8 mouse cellular contexts compared by ENCODE assay signal in the genomic region with DNA sequence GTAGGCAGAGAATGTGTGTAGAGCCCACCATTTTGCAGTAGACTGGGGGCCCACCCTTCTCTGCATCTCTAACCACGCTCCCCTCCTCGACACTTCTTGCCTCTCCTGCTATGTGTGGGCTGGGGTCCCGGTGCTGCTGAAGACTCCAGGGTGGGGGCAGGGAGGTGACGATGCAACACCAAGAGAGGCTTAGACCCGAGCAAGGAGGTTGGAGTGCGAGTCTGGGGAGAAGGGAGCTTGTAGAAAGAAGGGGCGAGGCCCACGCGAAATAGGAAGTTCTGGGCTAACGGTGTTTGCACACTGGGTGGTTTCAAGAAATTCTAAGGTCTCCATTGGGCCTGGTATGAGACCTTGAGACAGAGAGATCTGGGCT. TPM values are rescaled to one million over a fixed set of nuclear protein-coding genes. Genes with fewer than 3 reads are reported as not detected.
DNase-seq lines count a peak whose midpoint lies in the region; ATAC-seq and TF ChIP-seq lines count a peak whose summit lies in the region.

No protein-coding gene starts in this region.

- peak overlapping the region; percentile 96 for H3K4me2 ChIP-seq in CH12.LX (ENCODE audit: insufficient read depth, low read depth, poor library complexity, severe bottlenecking)
- H3K4me2 ChIP-seq in embryonic facial prominence, embryonic 14.5 days (ENCODE audit: low read depth, low read length), result peak overlapping the region; percentile 92
- H3K4me2 ChIP-seq in intestine, embryonic 16.5 days (ENCODE audit: low read depth, low read length), result peak overlapping the region; percentile 78
- H3K4me2 ChIP-seq in midbrain, embryonic 11.5 days, result peak overlapping the region; percentile 88

- in situ Hi-C loops in CH12.LX (cut with MboI; ENCODE audit: low pct_ligation_motif_present, low pct_unique_long_range_greater_than_20kb, low sequenced_read_pairs), result no loop called here

- H3K36me3 ChIP-seq in heart, embryonic 10.5 days, result peaks cover 16% of the 10 kb centered on the region; the same call in 1 of the 2 replicates
- H3K36me3 ChIP-seq in CH12.LX (replicated peaks in 1 of 2; ENCODE audit: control insufficient read depth in 1 of 2, insufficient read depth in 1 of 2, low read length in 1 of 2), result peaks cover 0 to 25% of the 10 kb centered on the region in 2 experiments
- H3K36me3 ChIP-seq in embryonic facial prominence, embryonic 14.5 days (ENCODE audit: control insufficient read depth, insufficient read depth, low read length), result peaks cover 2% of the 10 kb centered on the region; the same call in 1 of the 2 replicates
- no peaks in the 10 kb centered on the region for H3K36me3 ChIP-seq in intestine, embryonic 16.5 days (ENCODE audit: control insufficient read depth, insufficient read depth, low read length)
- peaks cover 5% of the 10 kb centered on the region; the same call in 1 of the 2 replicates for H3K36me3 ChIP-seq in midbrain, embryonic 11.5 days (ENCODE audit: control insufficient read depth, insufficient read depth, low read length)

- TF ChIP-seq CTCF in CH12.LX (conservative IDR thresholded peaks at IDR 0.05 in 1 of 2, IDR thresholded peaks at IDR 0.05 in 1 of 2; ENCODE audit: low read depth in 2 of 2, low read length in 2 of 2), result no peak

- intact Hi-C loops in heart, postnatal 25 days (cut with DNase I), result loop anchor here (5.0 kb wide), 1 partner anchor 72 kb away; the partner anchor contains the start of gene Dcp1a

- peak overlapping the region; percentile 89 for H3K4me3 ChIP-seq in heart, embryonic 10.5 days
- peak overlapping the region; percentile 78 to 97 (median 94) for H3K4me3 ChIP-seq in CH12.LX (replicated peaks in 1 of 3; ENCODE audit: low read depth in 2 of 3, low read length in 2 of 3, poor library complexity in 1 of 3)
- peak overlapping the region; percentile 75 for H3K4me3 ChIP-seq in embryonic facial prominence, embryonic 14.5 days (ENCODE audit: low read depth, low read length)
- H3K4me3 ChIP-seq in intestine, embryonic 16.5 days (ENCODE audit: low read length), result peak overlapping the region; percentile 72
- H3K4me3 ChIP-seq in midbrain, embryonic 11.5 days (ENCODE audit: low read depth, low read length), result peak overlapping the region; percentile 66

- ATAC-seq in embryonic facial prominence, embryonic 14.5 days (ENCODE audit: low read depth), result peak; percentile 1; the same call in 1 of the 2 replicates
- peak; percentile 2; the same call in 1 of the 2 replicates for ATAC-seq in intestine, embryonic 16.5 days
- ATAC-seq in midbrain, embryonic 11.5 days (ENCODE audit: low FRiP score), result peak; percentile 18; the same call in 1 of the 2 replicates

- WGBS in heart, embryonic 10.5 days, result 0% methylated on average over 10 of the region's 10 CpGs
- 0% methylated on average over 10 of the region's 10 CpGs for WGBS in embryonic facial prominence, embryonic 14.5 days
- WGBS in intestine, embryonic 16.5 days, result under 1% methylated on average over 10 of the region's 10 CpGs
- WGBS in midbrain, embryonic 11.5 days, result under 1% methylated on average over 10 of the region's 10 CpGs

- dilution Hi-C loops in CH12.LX (cut with MboI; ENCODE audit: extremely low pct_ligation_motif_present, extremely low pct_unique_long_range_greater_than_20kb, low sequenced_read_pairs), result no loop called here

- H3K27me3 ChIP-seq in heart, embryonic 10.5 days (ENCODE audit: insufficient read depth, poor library complexity, severe bottlenecking), result 0 out of 2 replicates have a peak, but pooled peaks cover 3% of the 10 kb centered on the region
- no peaks in the 10 kb centered on the region for H3K27me3 ChIP-seq in CH12.LX (replicated peaks)
- H3K27me3 ChIP-seq in embryonic facial prominence, embryonic 14.5 days (replicated peaks; ENCODE audit: control insufficient read depth, insufficient read depth, low read length), result no peaks in the 10 kb centered on the region
- H3K27me3 ChIP-seq in intestine, embryonic 16.5 days (replicated peaks; ENCODE audit: control insufficient read depth, insufficient read depth, low read length), result no peaks in the 10 kb centered on the region
- H3K27me3 ChIP-seq in midbrain, embryonic 11.5 days (ENCODE audit: control insufficient read depth, insufficient read depth, low read length), result no peaks in the 10 kb centered on the region

- no peak for TF ChIP-seq EP300 in CH12.LX (IDR thresholded peaks at IDR 0.05; ENCODE audit: low read length)

- H3K79me2 ChIP-seq in CH12.LX (replicated peaks; ENCODE audit: control insufficient read depth, extremely low read depth, insufficient read depth, poor library complexity, severe bottlenecking), result peaks cover 54% of the 10 kb centered on the region

- no peak for TF ChIP-seq RAD21 in CH12.LX (IDR thresholded peaks at IDR 0.05; ENCODE audit: low read depth, low read length)

- peak overlapping the region; percentile 98 for H3K27ac ChIP-seq in heart, embryonic 10.5 days
- H3K27ac ChIP-seq in CH12.LX (ENCODE audit: insufficient read depth, low read depth), result no peak overlapping the region; the same call in 1 of the 2 replicates
- H3K27ac ChIP-seq in embryonic facial prominence, embryonic 14.5 days (replicated peaks; ENCODE audit: low read depth, low read length), result peak overlapping the region; percentile 90
- H3K27ac ChIP-seq in intestine, embryonic 16.5 days (ENCODE audit: low read length), result peak overlapping the region; percentile 95
- H3K27ac ChIP-seq in midbrain, embryonic 11.5 days (ENCODE audit: low read depth, low read length), result no peak overlapping the region

- H3K4me1 ChIP-seq in heart, embryonic 10.5 days, result peaks cover 46% of the 10 kb centered on the region
- peaks cover 17 to 59% of the 10 kb centered on the region in 2 experiments for H3K4me1 ChIP-seq in CH12.LX (ENCODE audit: control insufficient read depth in 1 of 2, insufficient read depth in 2 of 2)
- peaks cover 25% of the 10 kb centered on the region for H3K4me1 ChIP-seq in embryonic facial prominence, embryonic 14.5 days (ENCODE audit: control insufficient read depth, insufficient read depth, low read length)
- H3K4me1 ChIP-seq in intestine, embryonic 16.5 days (ENCODE audit: control insufficient read depth, insufficient read depth, low read length), result peaks cover 21% of the 10 kb centered on the region
- peaks cover 26% of the 10 kb centered on the region for H3K4me1 ChIP-seq in midbrain, embryonic 11.5 days (ENCODE audit: control insufficient read depth, insufficient read depth, low read length)

- peak overlapping the region; percentile 92 for H3K9ac ChIP-seq in CH12.LX (ENCODE audit: insufficient read depth, low read depth)
- H3K9ac ChIP-seq in embryonic facial prominence, embryonic 14.5 days (ENCODE audit: low read depth, low read length), result peak overlapping the region; percentile 88
- peak overlapping the region; percentile 93 for H3K9ac ChIP-seq in intestine, embryonic 16.5 days (ENCODE audit: low read depth, low read length)
- peak overlapping the region; percentile 94 for H3K9ac ChIP-seq in midbrain, embryonic 11.5 days (ENCODE audit: low read length)

- DNase-seq in heart, embryonic 10.5 days (ENCODE audit: low spot score), result peak; percentile 80
- no peak for DNase-seq in heart, postnatal 25 days (ENCODE audit: low spot score)
- DNase-seq in CH12.LX (ENCODE audit: extremely low read depth), result peak; percentile 42
- peak; percentile 33 for DNase-seq in embryonic facial prominence, embryonic 14.5 days (ENCODE audit: low spot score)
- peak; percentile 94 for DNase-seq in midbrain, embryonic 11.5 days (ENCODE audit: low spot score, missing footprints)
- DNase-seq in thymus, postnatal 14 days, result peak; percentile 47
- DNase-seq in urinary bladder, postnatal 10 days (ENCODE audit: low spot score), result no peak

- no peaks in the 10 kb centered on the region for H3K9me3 ChIP-seq in heart, embryonic 10.5 days
- no peaks in the 10 kb centered on the region for H3K9me3 ChIP-seq in CH12.LX (replicated peaks; ENCODE audit: low read length)
- no peaks in the 10 kb centered on the region for H3K9me3 ChIP-seq in embryonic facial prominence, embryonic 14.5 days (ENCODE audit: control insufficient read depth, low read length)
- no peaks in the 10 kb centered on the region for H3K9me3 ChIP-seq in intestine, embryonic 16.5 days (ENCODE audit: control insufficient read depth, low read length)
- no peaks in the 10 kb centered on the region for H3K9me3 ChIP-seq in midbrain, embryonic 11.5 days (ENCODE audit: control insufficient read depth, low read length)

- TF ChIP-seq POLR2A in CH12.LX (IDR thresholded peaks at IDR 0.05; ENCODE audit: low read depth, low read length), result no peak

TF ChIP-seq in CH12.LX, 34 proteins besides CTCF, POLR2A, EP300 and RAD21 (continues in another document):
- TF ChIP-seq ZMIZ1 (IDR thresholded peaks at IDR 0.05; ENCODE audit: low read depth, low read length) (no peak), ZKSCAN1 (IDR thresholded peaks at IDR 0.05; ENCODE audit: borderline replicate concordance, low read depth, low read length) (no peak), MXI1 (IDR thresholded peaks at IDR 0.05; ENCODE audit: low read depth, low read length) (peak; percentile 3; the same call in 1 of the 2 replicates), CHD1 (IDR thresholded peaks at IDR 0.05; ENCODE audit: low read depth, low read length) (no peak), USF2 (conservative IDR thresholded peaks at IDR 0.05; ENCODE audit: low read depth, low read length) (no peak), MAZ (IDR thresholded peaks at IDR 0.05; ENCODE audit: low read depth, low read length) (0 out of 2 replicates have a peak, but pooled peaks have one; percentile 24), USF1 (IDR thresholded peaks at IDR 0.05; ENCODE audit: low read depth, low read length) (no peak)

RNA-seq across cellular contexts. Expression of gene Tkt, which starts 1.6 kb away (rescaled TPM):
- 122 and 199 TPM in 2 replicates for polyA plus RNA-seq in heart, embryonic 10.5 days (2016; fragmentation: Nextera tagmentation; extraction: Ambion mirVana)
- 10 to 100 TPM; 34.5 to 39.8 TPM for total RNA-seq in heart, postnatal 25 days (2021)
- 432 and 450 TPM in 2 replicates for total RNA-seq in CH12.LX (2012; rRNA removed)
- total RNA-seq in CH12.LX (2014; rRNA removed), result 420 and 456 TPM in 2 replicates
- 735 and 837 TPM in 2 replicates for polyA plus RNA-seq in CH12.LX (2012; ENCODE audit: insufficient read length, low read depth)
- polyA plus RNA-seq in embryonic facial prominence, embryonic 14.5 days (2014; fragmentation: Nextera tagmentation; extraction: Ambion mirVana), result 91.9 and 110 TPM in 2 replicates
- 393 and 411 TPM in 2 replicates for polyA plus RNA-seq in intestine, embryonic 16.5 days (2015; fragmentation: Nextera tagmentation; extraction: Ambion mirVana)
- polyA plus RNA-seq in midbrain, embryonic 11.5 days (2014; fragmentation: Nextera tagmentation; extraction: Ambion mirVana), result 135 and 154 TPM in 2 replicates

RNA-seq across cellular contexts. Expression of gene Cacna1d, which starts 58.5 kb away (rescaled TPM):
- 8.5 and 12.8 TPM in 2 replicates for polyA plus RNA-seq in heart, embryonic 10.5 days (2016; fragmentation: Nextera tagmentation; extraction: Ambion mirVana)
- total RNA-seq in heart, postnatal 25 days (2021), result 1 to 10 TPM; 2.4 to 3.3 TPM
- total RNA-seq in CH12.LX (2012; rRNA removed) (0.04 and 0.17 TPM in 2 replicates), CH12.LX (2014; rRNA removed) (0.08 and 0.14 TPM in 2 replicates)
- 0.63 and 0.66 TPM in 2 replicates for polyA plus RNA-seq in CH12.LX (2012; ENCODE audit: insufficient read length, low read depth)
- polyA plus RNA-seq in embryonic facial prominence, embryonic 14.5 days (2014; fragmentation: Nextera tagmentation; extraction: Ambion mirVana), result 3.5 and 3.8 TPM in 2 replicates
- polyA plus RNA-seq in intestine, embryonic 16.5 days (2015; fragmentation: Nextera tagmentation; extraction: Ambion mirVana), result 2.0 and 2.6 TPM in 2 replicates
- polyA plus RNA-seq in midbrain, embryonic 11.5 days (2014; fragmentation: Nextera tagmentation; extraction: Ambion mirVana), result 0.89 and 1.0 TPM in 2 replicates

Comparison
In these comparisons a context has a peak if more than half of its experiments do, and no peak if none do; other contexts are left out.
1. DNase-seq: peak in heart, embryonic 10.5 days (single experiment), CH12.LX (single experiment), embryonic facial prominence, embryonic 14.5 days (single experiment), midbrain, embryonic 11.5 days (single experiment) and thymus, postnatal 14 days (single experiment); none in heart, postnatal 25 days (single experiment) and urinary bladder, postnatal 10 days (single experiment).
2. H3K27ac ChIP-seq: peak in heart, embryonic 10.5 days (single experiment), embryonic facial prominence, embryonic 14.5 days (single experiment) and intestine, embryonic 16.5 days (single experiment); none in CH12.LX (single experiment) and midbrain, embryonic 11.5 days (single experiment).
3. Peak in every context shown above with its lines, with median percentiles within 50 percentile points of each other: H3K4me3 ChIP-seq, H3K4me2 ChIP-seq, H3K9ac ChIP-seq and ATAC-seq.